Mouse (Mus musculus) central nervous system, embryonic 11.5 days (tissue): ENCODE measurements around the gene Hsp90aa1. TPM values are rescaled to one million over a fixed set of nuclear protein-coding genes. Genes with fewer than 3 reads are reported as not detected.

Experiments
- polyA plus RNA-seq: library from polyadenylated mRNA; depleted of rRNA; stranded (reverse); fragments of >200 nt; gene quantifications from 2 replicates; pipeline ENCODE4 v1.2.3, GENCODE M21; 2012; rRNA removed

Hsp90aa1 gene
- polyA plus RNA-seq = 533 and 634 TPM in 2 replicates

GRCm38 (mm10) chr12:110702556-110702955, at the start of gene Hsp90aa1:
Gene Hsp90aa1 (minus strand): TSS chr12:110702728.

GRCm38 (mm10) chr12:110737170-110738157, 34.9 kb upstream of the Hsp90aa1 start, which contains the start of gene Wdr20:
Gene Wdr20 (plus strand): TSS chr12:110737944.

GRCm38 (mm10) chr12:110682561-110683299, 19.8 kb downstream of the Hsp90aa1 start, which contains the start of gene 1700001K19Rik:
Gene 1700001K19Rik (minus strand): TSS chr12:110682619.

Other genes starting within 250 kb of the Hsp90aa1 start
- gene Dync1h1, start 101.3 kb downstream of the Hsp90aa1 start, polyA plus RNA-seq = 234 and 295 TPM in 2 replicates
- gene 1700001K19Rik, start 20.1 kb downstream of the Hsp90aa1 start, polyA plus RNA-seq = not detected in 2 replicates
- gene Wdr20, start 35.2 kb upstream of the Hsp90aa1 start, polyA plus RNA-seq = 17.9 and 26.2 TPM in 2 replicates
- 8.1 and 12.3 TPM in 2 replicates for gene Mok, start 138.2 kb upstream of the Hsp90aa1 start, polyA plus RNA-seq
- gene Zfp839, start 147.5 kb upstream of the Hsp90aa1 start, polyA plus RNA-seq = 6.5 and 6.8 TPM in 2 replicates
- gene Cinp, start 186.4 kb upstream of the Hsp90aa1 start, polyA plus RNA-seq = 61.3 and 71.8 TPM in 2 replicates
- 8.1 and 10.7 TPM in 2 replicates for gene Tecpr2, start 186.5 kb upstream of the Hsp90aa1 start, polyA plus RNA-seq